Mouse (Mus musculus): Measurements from ENCODE around the gene Hmga1.

- TF ChIP-seq POLR2A (IDR thresholded peaks at IDR 0.05; ENCODE audit: insufficient read depth, low read depth, low read length) = no peak
- no peak for TF ChIP-seq CTCF (IDR thresholded peaks at IDR 0.05; ENCODE audit: insufficient read depth, low read depth, low read length)
Observed at GRCm38 (mm10) chr17:27558845-27559244, 2.5 kb downstream of the Hmga1 start.

Measured in olfactory bulb, adult 2 months (tissue).